In genomic region chrX:166167307-166167706, GRCm38 (mm10) we compare ENCODE assay signal across 8 mouse cellular contexts. TPM values are rescaled to one million over a fixed set of nuclear protein-coding genes. Genes with fewer than 3 reads are reported as not detected.
DNase-seq lines count a peak whose midpoint lies in the region; ATAC-seq and TF ChIP-seq lines count a peak whose summit lies in the region.
"Had no signal": no experiment of that assay in that cellular context is flagged by ENCODE, and none has a peak within 500 bp of the region (broad histone marks: within the 10 kb centered on the region; RNA-seq: fewer than 3 reads in every experiment).

No protein-coding gene starts in this region.

- H3K36me3 ChIP-seq in kidney, postnatal 0 days (ENCODE audit: insufficient read depth, low read length), result no peaks in the 10 kb centered on the region
- H3K36me3 ChIP-seq: embryonic facial prominence, embryonic 15.5 days had no signal

- no peak overlapping the region for H3K9ac ChIP-seq in kidney, postnatal 0 days (ENCODE audit: low read depth, low read length)
- H3K9ac ChIP-seq: embryonic facial prominence, embryonic 15.5 days had no signal

- H3K4me2 ChIP-seq in kidney, postnatal 0 days (ENCODE audit: low read length), result no peak overlapping the region
- H3K4me2 ChIP-seq: embryonic facial prominence, embryonic 15.5 days had no signal

- no peaks in the 10 kb centered on the region for H3K27me3 ChIP-seq in kidney, postnatal 0 days (ENCODE audit: insufficient read depth, low read length)

- peak; percentile 70 for TF ChIP-seq CTCF in kidney, postnatal 0 days (IDR thresholded peaks at IDR 0.05; ENCODE audit: low read depth)

- H3K4me3 ChIP-seq in kidney, postnatal 0 days (replicated peaks; ENCODE audit: low read depth, low read length), result no peak overlapping the region
- H3K4me3 ChIP-seq: embryonic facial prominence, embryonic 15.5 days had no signal

- 10% methylated on average over 4 of the region's 4 CpGs for WGBS in kidney, postnatal 0 days

- no peaks in the 10 kb centered on the region for H3K9me3 ChIP-seq in kidney, postnatal 0 days (replicated peaks; ENCODE audit: low read length)
- H3K9me3 ChIP-seq: embryonic facial prominence, embryonic 15.5 days had no signal

- no peaks in the 10 kb centered on the region for H3K4me1 ChIP-seq in kidney, postnatal 0 days (replicated peaks; ENCODE audit: insufficient read depth, low read length)
- H3K4me1 ChIP-seq: embryonic facial prominence, embryonic 15.5 days had no signal

- H3K27ac ChIP-seq in kidney, postnatal 0 days, result no peak overlapping the region
- H3K27ac ChIP-seq: embryonic facial prominence, embryonic 15.5 days had no signal

- peak; percentile 74 for DNase-seq in kidney, postnatal 0 days (ENCODE audit: low spot score)
- no peak for DNase-seq in kidney, postnatal 4 days
- DNase-seq in A20 (ENCODE audit: low read depth, low spot score), result peak; percentile 38
- DNase-seq in CD8-positive naive resting alpha-beta T cell, adult 2 months (ENCODE audit: low read depth in 2 of 2, low spot score in 2 of 2), result peak; percentile 9 to 36
- DNase-seq in embryo, embryonic 11 days, result peak; percentile 71
- DNase-seq in natural killer cell, adult 2 months (ENCODE audit: low spot score in 2 of 2), result peak; percentile 7 to 33

- no peak for ATAC-seq in kidney, postnatal 0 days (replicated peaks; ENCODE audit: low FRiP score, low read depth)
- no peak for ATAC-seq in erythroid progenitor cell, adult 5-6 weeks (replicated peaks; ENCODE audit: low FRiP score, poor library complexity, severe bottlenecking)

RNA-seq across cellular contexts. Expression of gene Gemin8, which starts 2.9 kb away (rescaled TPM):
- polyA plus RNA-seq in kidney, postnatal 0 days (2015; fragmentation: Nextera tagmentation; extraction: Ambion mirVana), result 9.9 and 10.2 TPM in 2 replicates
- 10.8 and 17.2 TPM in 2 replicates for total RNA-seq in erythroid progenitor cell, adult 5-6 weeks (2015; ENCODE audit: low replicate concordance)
- 6.6 and 8.9 TPM in 2 replicates for total RNA-seq in erythroid progenitor cell, adult 5-6 weeks (2017; ENCODE audit: low replicate concordance)

Comparison
In these comparisons a context has a peak if more than half of its experiments do, and no peak if none do; other contexts are left out.
1. DNase-seq: peak in kidney, postnatal 0 days (single experiment), A20 (single experiment), CD8-positive naive resting alpha-beta T cell, adult 2 months (2 of 2), embryo, embryonic 11 days (single experiment) and natural killer cell, adult 2 months (2 of 2); none in kidney, postnatal 4 days (0 of 2).